Mouse (Mus musculus) kidney, adult 2 months (tissue): ENCODE results near the gene Prr29. TPM values are rescaled to one million over a fixed set of nuclear protein-coding genes. Genes with fewer than 3 reads are reported as not detected.

Experiments used
- DNase-seq: peaks from one replicate; pipeline ENCODE4 v3.0.0; 2021
- H3K27ac ChIP-seq: fragments of 200-500 bp; 2 replicates; pipeline ENCODE4 v1.5.1; 2012; ENCODE audit warnings: low read depth, low read length, control low read depth, inconsistent platforms; ENCODE audit not compliant: insufficient read depth
- H3K27me3 ChIP-seq: fragments of 200-500 bp; replicated peaks from 2 replicates; pipeline ENCODE4 v1.6.1; 2012; ENCODE audit warnings: mild to moderate bottlenecking, moderate library complexity, low read length, inconsistent platforms; ENCODE audit not compliant: control insufficient read depth, insufficient read depth
- H3K36me3 ChIP-seq: fragments of 200-500 bp; 2 replicates; pipeline ENCODE4 v1.6.1; 2012; ENCODE audit warnings: mild to moderate bottlenecking, moderate library complexity, low read length, inconsistent platforms; ENCODE audit not compliant: control insufficient read depth, insufficient read depth
- H3K4me1 ChIP-seq: fragments of 200-500 bp; 2 replicates; pipeline ENCODE4 v1.6.1; 2011; ENCODE audit warnings: low read length; ENCODE audit not compliant: control insufficient read depth, insufficient read depth
- H3K4me3 ChIP-seq: fragments of 200-500 bp; 2 replicates; pipeline ENCODE4 v1.5.1; 2011; ENCODE audit warnings: mild to moderate bottlenecking, low read depth, low read length, control low read depth; ENCODE audit not compliant: insufficient read depth
- CTCF ChIP-seq: fragments of 200-500 bp; conservative IDR thresholded peaks from 2 replicates; pipeline ENCODE4 v1.5.1; 2011; ENCODE audit warnings: low read depth, mild to moderate bottlenecking, control low read depth, low read length, moderate library complexity, mixed read lengths; ENCODE audit not compliant: insufficient read depth, insufficient read length
- POLR2A ChIP-seq: fragments of 200-500 bp; IDR thresholded peaks from one replicate; pipeline ENCODE4 v1.6.1; 2011; ENCODE audit warnings: low read depth, low read length, control low read depth
- WGBS: fragments of 180-500 bp; shearing (Covaris S2); methylation state at CpG from one replicate; pipeline ENCODE4 v1.1.7; 2018; 5-methylcytosine and 5-hydroxymethylcytosine counted together
- polyA plus RNA-seq: library from polyadenylated mRNA; depleted of rRNA; stranded (reverse); fragments of >200 nt; gene quantifications from 2 replicates; pipeline ENCODE4 v1.2.3, GENCODE M21; 2012

The Prr29 gene
- polyA plus RNA-seq, 1 experiment, result 0.58 TPM

DNA sequence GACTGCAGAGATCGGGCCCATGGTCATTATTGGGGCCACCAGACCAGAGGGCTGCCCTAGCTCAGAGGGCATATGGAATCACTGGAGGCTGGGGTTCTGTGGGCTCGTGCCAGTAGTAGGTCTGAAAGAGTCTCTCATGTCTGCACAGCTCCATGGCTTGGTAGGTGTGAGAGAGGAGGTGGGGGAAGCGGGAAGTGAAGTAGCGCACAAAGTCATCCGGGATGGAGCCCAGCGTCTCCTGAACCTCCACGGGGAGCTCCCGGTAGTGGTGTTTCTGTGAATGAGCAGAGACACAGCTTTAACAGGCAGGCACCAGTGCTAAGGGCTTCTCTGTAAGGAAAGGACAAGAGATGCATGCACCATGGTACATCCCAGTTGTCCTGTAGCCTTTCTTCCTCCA is 33.2 kb downstream of the Prr29 start:
- no peaks in the 10 kb centered on the region for H3K27me3 ChIP-seq
- no peak for TF ChIP-seq CTCF
- TF ChIP-seq POLR2A, result no peak
- H3K4me1 ChIP-seq, result no peaks in the 10 kb centered on the region
- H3K27ac ChIP-seq, result no peak overlapping the region
- peaks cover 3% of the 10 kb centered on the region for H3K36me3 ChIP-seq
- WGBS, result 94% methylated on average over 8 of the region's 8 CpGs
- DNase-seq, result no peak
- no peak overlapping the region for H3K4me3 ChIP-seq

DNA sequence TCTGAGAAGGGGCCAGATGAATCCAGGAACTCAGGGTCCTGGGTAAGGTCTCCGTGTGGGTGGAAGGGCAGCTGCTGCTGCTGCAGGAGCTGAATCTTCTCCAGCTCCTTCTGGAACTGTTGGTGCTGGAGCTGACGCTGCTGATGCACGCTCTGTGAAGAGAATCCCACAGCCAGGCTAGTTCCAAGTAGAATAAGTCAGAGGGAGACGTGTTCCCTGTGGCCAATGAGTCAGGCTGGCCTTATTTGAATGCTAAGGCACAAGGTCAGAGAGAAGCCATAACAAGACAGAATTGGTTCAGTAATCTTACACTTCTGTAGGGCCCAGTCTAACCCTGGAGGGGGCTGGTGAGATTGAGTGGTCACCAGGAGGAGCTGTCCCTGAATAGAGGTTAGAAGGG is 44.7 kb downstream of the Prr29 start:
- 75% methylated on average over 4 of the region's 4 CpGs for WGBS
- no peak for DNase-seq
- H3K27ac ChIP-seq, result no peak overlapping the region

DNA sequence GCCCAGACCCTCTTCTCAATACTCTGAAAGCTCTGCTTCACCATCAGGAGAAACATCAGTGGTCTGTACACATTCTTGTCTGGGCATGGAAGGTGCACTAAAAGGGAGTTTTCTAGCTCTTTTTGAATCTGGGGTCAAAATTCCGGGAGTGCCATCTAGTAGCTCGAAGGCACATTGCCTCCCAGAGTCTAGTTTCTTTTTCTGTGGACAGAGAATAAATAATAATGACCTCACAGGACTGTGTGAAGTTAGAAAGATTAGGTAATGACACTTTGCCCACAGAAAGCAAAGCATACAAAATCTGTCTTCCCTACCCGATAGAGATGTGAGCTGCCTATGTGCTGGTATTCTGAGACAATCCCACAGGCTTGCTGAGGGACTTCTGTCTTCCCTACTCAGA is 45.2 kb downstream of the Prr29 start:
- Histone ChIP-seq H3K4me1 (no peaks in the 10 kb centered on the region), H3K4me3 (no peak overlapping the region), H3K27ac (no peak overlapping the region), H3K36me3 (peaks cover 3% of the 10 kb centered on the region), H3K27me3 (no peaks in the 10 kb centered on the region)
- DNase-seq, result no peak
- 70% methylated on average over 3 of the region's 3 CpGs for WGBS
- TF ChIP-seq CTCF (no peak), POLR2A (no peak)

More for the DNA sequence above, 44.7 kb downstream of the Prr29 start:
- no peaks in the 10 kb centered on the region for H3K4me1 ChIP-seq
- TF ChIP-seq POLR2A (no peak), CTCF (no peak)
- no peak overlapping the region for H3K4me3 ChIP-seq
- peaks cover 3% of the 10 kb centered on the region for H3K36me3 ChIP-seq
- H3K27me3 ChIP-seq, result no peaks in the 10 kb centered on the region

DNA sequence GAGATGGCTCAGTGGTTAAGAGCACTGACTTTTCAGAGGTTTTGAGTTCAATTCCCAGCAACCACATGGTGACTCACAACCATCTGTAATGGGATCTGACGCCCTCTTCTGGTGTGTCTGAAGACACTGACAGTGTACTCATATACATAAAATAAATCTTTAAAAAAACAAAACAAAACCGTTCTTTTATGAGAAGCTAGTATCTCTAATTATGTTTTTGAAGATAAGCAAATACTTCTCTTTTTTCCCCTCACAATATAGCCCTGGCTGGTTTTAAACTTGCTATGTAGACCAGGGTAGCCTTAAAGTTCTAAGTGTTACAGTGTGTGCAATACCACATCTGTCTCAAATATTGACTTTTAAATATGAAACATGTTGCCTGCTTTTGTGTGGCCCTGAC is 45.9 kb downstream of the Prr29 start:
- WGBS, result 87% methylated on average over 2 of the region's 2 CpGs
- H3K36me3 ChIP-seq, result peaks cover 5% of the 10 kb centered on the region
- no peak overlapping the region for H3K27ac ChIP-seq

DNA sequence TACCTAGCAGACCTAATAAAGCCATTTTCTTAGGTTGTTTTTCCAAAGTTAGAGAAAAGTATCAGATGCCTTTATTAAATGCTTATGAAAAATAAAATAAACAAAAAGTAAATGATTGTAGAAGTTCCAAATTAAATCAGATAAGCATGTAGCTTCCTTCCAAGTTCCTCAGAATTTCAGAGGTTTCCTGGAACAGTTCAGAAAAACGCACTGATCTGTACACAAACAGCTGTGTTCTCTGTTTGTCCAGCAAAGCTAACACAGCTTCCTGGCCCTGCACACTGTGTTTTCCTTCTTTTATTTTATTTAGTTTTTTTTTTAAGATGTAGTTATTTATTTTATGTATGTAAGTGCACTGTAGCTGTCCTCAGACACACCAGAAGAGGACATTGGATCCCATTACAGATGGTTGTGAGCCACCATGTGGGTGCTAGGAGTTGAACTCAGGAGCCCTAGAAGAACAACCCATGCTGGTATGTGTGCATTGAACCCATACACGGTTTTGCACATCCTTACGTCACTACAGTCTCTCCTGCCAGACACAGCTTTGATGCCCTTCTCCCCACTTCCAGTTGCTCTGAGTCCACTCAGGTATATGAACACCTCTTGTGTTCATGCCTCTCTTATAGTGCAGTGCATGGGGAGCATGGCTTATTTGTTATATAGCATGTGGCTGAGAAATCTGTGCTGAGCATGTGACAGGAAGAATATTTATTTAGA is 47.5 kb downstream of the Prr29 start:
- peaks cover 5% of the 10 kb centered on the region for H3K36me3 ChIP-seq
- DNase-seq, result no peak
- H3K27me3 ChIP-seq, result no peaks in the 10 kb centered on the region
- TF ChIP-seq CTCF (no peak), POLR2A (no peak)
- H3K4me1 ChIP-seq, result no peaks in the 10 kb centered on the region
- no peak overlapping the region for H3K4me3 ChIP-seq
- WGBS, result 80% methylated on average over 3 of the region's 3 CpGs
- no peak overlapping the region for H3K27ac ChIP-seq

More for the DNA sequence above, 45.9 kb downstream of the Prr29 start:
- Histone ChIP-seq H3K27me3 (no peaks in the 10 kb centered on the region), H3K4me3 (no peak overlapping the region), H3K4me1 (no peaks in the 10 kb centered on the region)
- TF ChIP-seq CTCF (no peak), POLR2A (no peak)
- no peak for DNase-seq

DNA sequence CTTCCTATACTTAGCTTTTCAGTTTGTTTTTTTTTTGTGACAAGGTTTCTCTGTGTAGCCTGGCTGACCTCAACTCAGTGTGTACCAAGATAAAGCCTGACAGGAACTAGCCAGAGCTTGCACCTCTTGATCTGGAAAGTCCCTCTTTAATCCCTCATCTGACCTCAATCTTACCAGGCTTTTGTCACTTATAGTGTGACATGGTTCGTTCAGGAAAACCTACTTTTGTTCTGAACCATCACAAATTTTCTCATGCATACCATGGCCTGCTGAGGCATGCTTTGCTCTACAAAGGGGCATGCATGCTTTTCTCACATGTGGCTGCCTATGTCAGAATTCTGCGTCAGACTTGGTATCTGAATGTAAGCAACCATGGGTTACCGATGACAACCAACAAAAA is 51.1 kb downstream of the Prr29 start:
- no peak overlapping the region for H3K4me3 ChIP-seq
- no peak overlapping the region for H3K27ac ChIP-seq
- no peaks in the 10 kb centered on the region for H3K4me1 ChIP-seq
- DNase-seq, result no peak
- 75% methylated on average over 3 of the region's 3 CpGs for WGBS
- H3K36me3 ChIP-seq, result peaks cover 5% of the 10 kb centered on the region
- H3K27me3 ChIP-seq, result no peaks in the 10 kb centered on the region
- TF ChIP-seq CTCF (no peak), POLR2A (no peak)

DNA sequence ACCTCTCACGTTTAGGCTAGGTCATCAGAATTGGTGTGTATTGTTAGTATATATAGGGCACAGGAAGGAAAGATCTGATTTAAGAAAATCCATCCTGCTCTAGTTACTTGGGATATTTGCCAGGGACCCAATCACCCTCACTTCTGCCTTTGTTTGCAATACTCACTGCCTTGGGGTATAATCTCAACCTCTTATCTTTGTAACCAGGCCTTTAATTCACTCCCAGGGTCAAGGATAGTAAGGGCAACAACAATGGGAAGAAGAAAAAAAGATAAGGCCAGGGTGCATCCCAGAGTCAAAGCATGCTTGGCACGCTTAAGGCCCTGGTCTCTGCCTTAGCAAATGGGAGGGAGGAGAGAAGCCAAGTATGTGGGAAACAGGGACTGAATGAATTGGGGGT is 52.6 kb downstream of the Prr29 start:
- 92% methylated on average over 2 of the region's 2 CpGs for WGBS
- no peak overlapping the region for H3K27ac ChIP-seq

More for the DNA sequence above, 52.6 kb downstream of the Prr29 start:
- no peaks in the 10 kb centered on the region for H3K4me1 ChIP-seq
- H3K36me3 ChIP-seq, result peaks cover 2% of the 10 kb centered on the region
- DNase-seq, result no peak
- H3K27me3 ChIP-seq, result no peaks in the 10 kb centered on the region
- H3K4me3 ChIP-seq, result no peak overlapping the region
- TF ChIP-seq POLR2A (no peak), CTCF (no peak)
